Mouse (Mus musculus): ENCODE results near the gene Denr. TPM values are rescaled to one million over a fixed set of nuclear protein-coding genes. Genes with fewer than 3 reads are reported as not detected.
A peak's percentile ranks its signal among the peaks of the same experiment; 100 is the strongest.

The Denr gene
- polyA plus RNA-seq, 1 experiment from 2014 or later, result 81.9 TPM

GRCm38 (mm10) chr5:123880778-123881177, 26.2 kb upstream of the Denr start:
- 70% methylated on average over 14 of the region's 14 CpGs for WGBS
- Histone ChIP-seq H3K36me3 (no peaks in the 10 kb centered on the region), H3K4me3 (no peak overlapping the region), H3K27ac (replicated peaks) (no peak overlapping the region), H3K4me2 (no peak overlapping the region), H3K9me3 (no peaks in the 10 kb centered on the region), H3K4me1 (peaks cover 10% of the 10 kb centered on the region; the same call in 1 of the 2 replicates), H3K27me3 (replicated peaks) (no peaks in the 10 kb centered on the region; the same call in 1 of the 2 replicates), H3K9ac (no peak overlapping the region)
- ATAC-seq (ENCODE audit: extremely low read depth, insufficient number of reproducible peaks, low FRiP score, low TSS enrichment), result no peak

DNA sequence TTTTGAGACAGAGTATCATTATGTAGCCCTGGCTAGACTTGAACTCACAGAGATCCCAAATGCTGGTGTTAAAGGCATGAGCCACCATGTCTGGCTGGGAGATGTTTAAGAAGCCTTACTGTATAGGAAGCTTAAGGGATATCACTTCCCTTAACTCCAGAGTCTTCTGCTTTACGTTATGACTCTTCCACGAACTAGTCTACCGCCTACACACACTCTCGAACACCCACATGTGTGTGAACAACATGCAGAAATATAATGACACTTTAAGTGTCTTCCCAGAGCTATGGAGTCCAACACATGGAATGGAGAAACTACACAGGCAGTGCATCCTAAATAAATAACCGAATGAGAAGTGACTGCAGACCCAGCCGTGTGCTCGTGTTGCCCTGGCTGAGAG, 23.1 kb upstream of the Denr start:
- Histone ChIP-seq H3K9me3 (no peaks in the 10 kb centered on the region), H3K9ac (no peak overlapping the region), H3K4me2 (no peak overlapping the region), H3K36me3 (no peaks in the 10 kb centered on the region), H3K4me3 (no peak overlapping the region), H3K27ac (replicated peaks) (no peak overlapping the region), H3K4me1 (peaks cover 10% of the 10 kb centered on the region; the same call in 1 of the 2 replicates), H3K27me3 (replicated peaks) (no peaks in the 10 kb centered on the region; the same call in 1 of the 2 replicates)
- WGBS, result 71% methylated on average over 7 of the region's 7 CpGs
- no peak for ATAC-seq (ENCODE audit: extremely low read depth, insufficient number of reproducible peaks, low FRiP score, low TSS enrichment)

GRCm38 (mm10) chr5:123884332-123884731, 22.6 kb upstream of the Denr start:
- WGBS, result 55% methylated on average over 10 of the region's 10 CpGs
- no peak overlapping the region for H3K4me2 ChIP-seq
- no peaks in the 10 kb centered on the region; the same call in 1 of the 2 replicates for H3K27me3 ChIP-seq (replicated peaks)
- H3K27ac ChIP-seq (replicated peaks), result no peak overlapping the region
- H3K4me1 ChIP-seq, result peaks cover 10% of the 10 kb centered on the region; the same call in 1 of the 2 replicates
- H3K9ac ChIP-seq, result no peak overlapping the region
- H3K9me3 ChIP-seq, result no peaks in the 10 kb centered on the region
- no peak overlapping the region for H3K4me3 ChIP-seq
- H3K36me3 ChIP-seq, result no peaks in the 10 kb centered on the region
- no peak for ATAC-seq (ENCODE audit: extremely low read depth, insufficient number of reproducible peaks, low FRiP score, low TSS enrichment)

GRCm38 (mm10) chr5:123886365-123886764, 20.6 kb upstream of the Denr start:
- no peak for ATAC-seq (ENCODE audit: extremely low read depth, insufficient number of reproducible peaks, low FRiP score, low TSS enrichment)
- Histone ChIP-seq H3K27me3 (replicated peaks) (no peaks in the 10 kb centered on the region; the same call in 1 of the 2 replicates), H3K4me1 (no peaks in the 10 kb centered on the region), H3K36me3 (no peaks in the 10 kb centered on the region), H3K27ac (replicated peaks) (no peak overlapping the region), H3K4me2 (no peak overlapping the region), H3K9me3 (no peaks in the 10 kb centered on the region), H3K9ac (no peak overlapping the region), H3K4me3 (no peak overlapping the region)
- WGBS, result 69% methylated on average over 3 of the region's 3 CpGs

DNA sequence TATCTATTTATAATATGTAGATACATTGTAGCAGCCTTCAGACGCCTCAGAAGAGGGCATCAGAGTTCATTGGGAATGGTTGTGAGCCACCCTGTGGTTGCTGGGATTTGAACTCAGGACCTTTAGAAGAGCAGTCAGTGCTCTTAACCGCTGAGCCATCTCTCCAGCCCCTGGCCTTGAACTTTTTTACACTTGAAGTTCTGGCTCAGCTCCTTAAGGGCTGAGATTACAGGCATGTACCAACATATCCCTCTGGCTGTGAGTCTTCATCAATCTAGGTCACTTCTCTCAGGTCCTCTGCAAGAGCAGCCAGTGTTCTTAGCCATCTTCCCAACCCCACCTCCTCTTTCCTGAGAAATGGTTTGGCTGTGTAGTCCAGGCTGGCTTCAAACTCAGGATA, 16.7 kb upstream of the Denr start:
- 66% methylated on average over 2 of the region's 2 CpGs for WGBS
- no peak for ATAC-seq (ENCODE audit: extremely low read depth, insufficient number of reproducible peaks, low FRiP score, low TSS enrichment)
- Histone ChIP-seq H3K4me1 (peaks cover 5% of the 10 kb centered on the region; the same call in 1 of the 2 replicates), H3K9ac (no peak overlapping the region), H3K4me3 (no peak overlapping the region), H3K36me3 (no peaks in the 10 kb centered on the region), H3K4me2 (no peak overlapping the region), H3K27ac (replicated peaks) (no peak overlapping the region), H3K27me3 (replicated peaks) (no peaks in the 10 kb centered on the region), H3K9me3 (no peaks in the 10 kb centered on the region)

DNA sequence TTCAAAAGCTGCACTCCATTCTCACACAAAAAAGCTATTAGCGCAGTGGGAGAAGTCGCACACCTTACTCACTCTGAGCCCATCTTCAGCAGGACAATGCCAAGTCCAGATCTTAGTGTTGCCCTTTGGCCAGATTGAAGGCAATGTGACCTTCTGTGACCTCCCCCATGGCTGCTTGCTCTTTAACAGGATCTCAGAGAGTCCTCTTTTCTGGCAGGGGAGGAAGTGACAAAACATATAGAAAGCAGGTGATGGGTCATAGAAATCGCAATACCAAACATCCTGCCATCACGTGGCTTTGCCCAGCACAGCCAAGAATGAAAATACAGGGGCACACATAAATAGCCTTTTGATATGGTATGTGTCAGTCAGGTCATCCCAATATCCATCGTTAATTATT, 16.0 kb upstream of the Denr start:
- Histone ChIP-seq H3K36me3 (no peaks in the 10 kb centered on the region), H3K27me3 (replicated peaks) (no peaks in the 10 kb centered on the region), H3K9ac (no peak overlapping the region), H3K9me3 (no peaks in the 10 kb centered on the region), H3K4me3 (no peak overlapping the region), H3K27ac (replicated peaks) (no peak overlapping the region), H3K4me1 (peaks cover 5% of the 10 kb centered on the region; the same call in 1 of the 2 replicates), H3K4me2 (no peak overlapping the region)
- no peak for ATAC-seq (ENCODE audit: extremely low read depth, insufficient number of reproducible peaks, low FRiP score, low TSS enrichment)
- WGBS, result 78% methylated on average over 5 of the region's 5 CpGs

DNA sequence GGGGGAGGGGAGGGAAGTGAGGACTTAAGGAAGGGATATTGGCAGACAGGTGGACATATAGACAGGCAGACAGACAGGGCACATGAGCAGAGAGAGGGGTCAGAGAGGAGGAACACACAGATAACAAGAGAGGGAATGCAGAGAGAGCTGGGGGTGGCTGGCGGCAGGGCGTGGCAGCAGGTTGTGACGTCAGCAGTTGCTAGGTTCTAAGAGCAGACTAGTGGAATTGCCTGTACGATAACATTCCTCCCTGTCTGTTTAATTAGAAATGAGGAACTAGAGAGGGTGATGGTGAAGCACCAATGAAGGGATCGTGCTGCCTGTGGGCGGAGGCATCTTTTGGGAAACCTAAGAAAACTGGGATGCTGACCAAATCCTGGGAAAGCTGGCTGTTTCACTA, 15.3 kb upstream of the Denr start:
- Histone ChIP-seq H3K4me2 (peak overlapping the region; percentile 42), H3K9me3 (no peaks in the 10 kb centered on the region), H3K4me1 (peaks cover 5% of the 10 kb centered on the region; the same call in 1 of the 2 replicates), H3K9ac (no peak overlapping the region), H3K27me3 (replicated peaks) (no peaks in the 10 kb centered on the region), H3K27ac (replicated peaks) (no peak overlapping the region), H3K36me3 (no peaks in the 10 kb centered on the region), H3K4me3 (no peak overlapping the region)
- no peak for ATAC-seq (ENCODE audit: extremely low read depth, insufficient number of reproducible peaks, low FRiP score, low TSS enrichment)
- WGBS, result 42% methylated on average over 6 of the region's 6 CpGs

GRCm38 (mm10) chr5:123893520-123893919, 13.5 kb upstream of the Denr start:
- Histone ChIP-seq H3K36me3 (no peaks in the 10 kb centered on the region), H3K9ac (no peak overlapping the region), H3K4me2 (no peak overlapping the region), H3K4me3 (no peak overlapping the region), H3K4me1 (peaks cover 5% of the 10 kb centered on the region; the same call in 1 of the 2 replicates), H3K27me3 (replicated peaks) (no peaks in the 10 kb centered on the region), H3K9me3 (no peaks in the 10 kb centered on the region), H3K27ac (replicated peaks) (no peak overlapping the region)
- 87% methylated on average over 5 of the region's 5 CpGs for WGBS
- no peak for ATAC-seq (ENCODE audit: extremely low read depth, insufficient number of reproducible peaks, low FRiP score, low TSS enrichment)

- WGBS, result 77% methylated on average over 11 of the region's 11 CpGs
- no peak overlapping the region for H3K9ac ChIP-seq
- peaks cover 5% of the 10 kb centered on the region; the same call in 1 of the 2 replicates for H3K4me1 ChIP-seq
- no peaks in the 10 kb centered on the region for H3K9me3 ChIP-seq
- no peak for ATAC-seq (ENCODE audit: extremely low read depth, insufficient number of reproducible peaks, low FRiP score, low TSS enrichment)
- no peaks in the 10 kb centered on the region for H3K36me3 ChIP-seq
- H3K4me3 ChIP-seq, result no peak overlapping the region
- H3K4me2 ChIP-seq, result no peak overlapping the region
- no peaks in the 10 kb centered on the region for H3K27me3 ChIP-seq (replicated peaks)
- H3K27ac ChIP-seq (replicated peaks), result no peak overlapping the region
These were observed 10.6 kb upstream of the Denr start for GRCm38 (mm10) chr5:123896395-123896794.

DNA sequence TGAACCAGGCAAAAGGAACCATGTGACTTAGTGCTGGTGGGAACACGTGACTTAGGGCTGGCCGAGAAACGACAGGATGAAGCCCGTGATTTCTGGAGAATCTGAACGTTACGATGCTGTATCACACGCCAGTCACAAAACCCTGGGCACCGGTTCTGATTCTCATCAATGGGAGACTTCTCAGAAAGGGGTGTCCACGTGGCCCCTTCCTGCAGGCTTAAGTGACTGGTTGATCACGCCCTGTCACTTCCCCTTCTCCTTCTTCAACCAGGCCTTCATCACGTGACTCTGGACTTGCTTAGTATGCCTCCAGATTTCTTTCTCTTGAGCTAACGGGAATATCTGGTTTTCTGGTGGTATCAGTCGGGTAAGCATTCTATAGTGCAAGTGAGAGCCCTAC, 9.6 kb upstream of the Denr start:
- no peak for ATAC-seq (ENCODE audit: extremely low read depth, insufficient number of reproducible peaks, low FRiP score, low TSS enrichment)
- no peaks in the 10 kb centered on the region for H3K27me3 ChIP-seq (replicated peaks)
- H3K27ac ChIP-seq (replicated peaks), result no peak overlapping the region
- no peaks in the 10 kb centered on the region for H3K4me1 ChIP-seq
- H3K4me2 ChIP-seq, result no peak overlapping the region
- no peak overlapping the region for H3K9ac ChIP-seq
- WGBS, result 72% methylated on average over 13 of the region's 13 CpGs
- H3K4me3 ChIP-seq, result no peak overlapping the region
- H3K9me3 ChIP-seq, result no peaks in the 10 kb centered on the region
- H3K36me3 ChIP-seq, result no peaks in the 10 kb centered on the region

DNA sequence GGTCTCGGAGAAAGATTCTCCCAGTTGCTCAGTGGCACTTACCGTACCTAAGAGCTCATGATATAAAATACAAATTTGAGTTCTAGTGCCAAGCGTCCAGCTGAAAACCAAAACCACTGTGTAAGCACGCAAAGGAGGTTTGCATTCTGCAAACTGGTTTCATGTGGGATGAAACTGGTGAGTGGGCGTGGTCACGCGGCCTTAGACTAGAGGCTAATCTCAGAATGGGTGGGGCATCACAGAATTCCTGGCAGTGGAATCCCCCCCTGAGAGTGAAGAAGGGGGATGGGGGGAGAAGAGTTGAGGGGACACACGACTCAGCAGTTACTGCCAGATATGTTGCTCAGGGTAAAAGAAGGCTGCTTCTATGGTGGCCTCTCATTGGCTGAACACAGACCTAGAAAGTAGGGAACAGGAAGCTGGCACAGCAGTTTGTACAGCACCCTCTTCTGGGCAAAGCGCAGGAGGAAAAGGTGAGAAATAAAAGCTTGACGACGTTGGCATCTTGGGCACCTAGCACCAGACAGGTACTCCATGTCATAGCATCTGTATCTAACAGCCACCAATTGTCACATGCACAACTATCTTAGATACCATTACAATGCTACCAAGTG, 2.8 kb upstream of the Denr start:
- H3K4me3 ChIP-seq, result no peak overlapping the region
- ATAC-seq (ENCODE audit: extremely low read depth, insufficient number of reproducible peaks, low FRiP score, low TSS enrichment), result no peak
- peaks cover 11% of the 10 kb centered on the region for H3K36me3 ChIP-seq
- H3K9me3 ChIP-seq, result no peaks in the 10 kb centered on the region
- 63% methylated on average over 11 of the region's 11 CpGs for WGBS
- no peak overlapping the region for H3K27ac ChIP-seq (replicated peaks)
- no peaks in the 10 kb centered on the region for H3K27me3 ChIP-seq (replicated peaks)
- no peak overlapping the region for H3K4me2 ChIP-seq
- H3K9ac ChIP-seq, result no peak overlapping the region
- peaks cover 17% of the 10 kb centered on the region for H3K4me1 ChIP-seq
